Mouse (Mus musculus): ENCODE data around the gene Slc45a2.

GRCm38 (mm10) chr15:11065528-11066171 is 65.1 kb downstream of the Slc45a2 start:
- no peak for TF ChIP-seq CTCF (IDR thresholded peaks at IDR 0.05; ENCODE audit: extremely low read depth, insufficient read length, insufficient replicate concordance, low read depth, low read length)
- no peak for TF ChIP-seq POLR2A (IDR thresholded peaks at IDR 0.05; ENCODE audit: low read depth, low read length)

All from small intestine, adult 2 months (tissue).